Mouse (Mus musculus) lung, embryonic 16.5 days (tissue): ENCODE measurements at regions not wholly inside any gene's neighbourhood (a gene's known extent, or its start where the extent isn't known, plus 50 kb on each side); places are given as distances from the start of the nearest gene placed in this dataset.

Source experiments
- ATAC-seq: fragments of 200-750 bp; cut with Nextera tagmentation; 2 replicates; pipeline ENCODE4 v1.8.0; 2017; ENCODE audit warnings: low read depth, mild to moderate bottlenecking, moderate library complexity
- H3K27ac ChIP-seq: fragments of 300-500 bp; sonication (generic); 2 replicates; pipeline ENCODE4 v1.5.1; 2014; ENCODE audit warnings: mild to moderate bottlenecking, control low read depth, low read length
- H3K27me3 ChIP-seq: fragments of 300-500 bp; sonication (generic); 2 replicates; pipeline ENCODE4 v1.6.1; 2014; ENCODE audit warnings: low read depth, low read length, mixed read lengths; ENCODE audit not compliant: control insufficient read depth, insufficient read depth
- H3K36me3 ChIP-seq: fragments of 300-500 bp; sonication (generic); 2 replicates; pipeline ENCODE4 v1.6.1; 2014; ENCODE audit warnings: low read length; ENCODE audit not compliant: control insufficient read depth, insufficient read depth
- H3K4me1 ChIP-seq: fragments of 300-500 bp; sonication (generic); replicated peaks from 2 replicates; pipeline ENCODE4 v1.6.1; 2014; ENCODE audit warnings: low read length, mixed read lengths; ENCODE audit not compliant: control insufficient read depth, insufficient read depth
- H3K4me2 ChIP-seq: fragments of 300-500 bp; sonication (generic); 2 replicates; pipeline ENCODE4 v1.6.1; 2014; ENCODE audit warnings: low read depth, low read length, control low read depth
- H3K4me3 ChIP-seq: fragments of 300-500 bp; sonication (generic); 2 replicates; pipeline ENCODE4 v1.5.1; 2014; ENCODE audit warnings: mild to moderate bottlenecking, low read length, control low read depth
- H3K9ac ChIP-seq: fragments of 300-500 bp; sonication (generic); 2 replicates; pipeline ENCODE4 v1.6.1; 2014; ENCODE audit warnings: low read length, control low read depth
- H3K9me3 ChIP-seq: fragments of 300-500 bp; sonication (generic); 2 replicates; pipeline ENCODE4 v1.6.1; 2016; ENCODE audit warnings: low read length; ENCODE audit not compliant: control insufficient read depth
- WGBS: fragments of 180-500 bp; shearing (Covaris S2); extraction: QIAGEN DNeasy Blood & Tissue Kit; methylation state at CpG from one replicate; pipeline ENCODE4 v1.1.7; 2014; 5-methylcytosine and 5-hydroxymethylcytosine counted together

DNA sequence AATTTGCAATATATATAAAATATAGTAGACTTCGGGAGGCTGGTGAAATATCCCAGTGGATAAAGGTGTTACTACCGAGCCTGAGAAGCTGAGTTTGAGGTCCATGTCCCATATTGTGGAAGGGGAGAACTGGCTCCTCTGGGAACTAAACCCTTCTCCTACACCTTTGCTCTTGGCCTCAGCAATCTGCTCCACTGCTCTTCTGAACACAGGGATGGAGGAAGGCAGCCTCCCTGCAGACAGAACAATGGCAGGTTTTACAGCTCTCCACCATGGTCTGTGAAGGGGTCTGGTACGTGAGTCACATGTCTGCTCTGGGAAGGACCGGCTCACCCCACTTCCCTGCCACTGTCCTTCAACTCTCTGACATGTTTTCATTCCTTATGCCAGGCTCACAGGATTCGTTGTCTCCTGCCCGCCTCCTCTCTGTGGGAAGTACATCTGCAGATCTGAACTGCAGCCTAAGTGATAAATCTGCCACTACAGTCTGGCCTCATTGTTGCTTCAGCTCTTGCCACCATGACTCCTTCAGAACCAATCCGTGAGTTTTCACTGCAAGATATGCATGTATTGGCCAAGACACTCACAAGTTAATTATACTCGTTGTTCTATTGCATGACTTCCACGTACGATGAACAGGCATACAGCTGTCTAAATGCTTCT, 220.0 kb upstream of the Gm9767 start:
- ATAC-seq = no peak
- Histone ChIP-seq H3K27me3 (no peaks in the 10 kb centered on the region), H3K4me3 (no peak overlapping the region), H3K4me1 (no peaks in the 10 kb centered on the region), H3K4me2 (no peak overlapping the region), H3K36me3 (no peaks in the 10 kb centered on the region), H3K9me3 (no peaks in the 10 kb centered on the region), H3K9ac (no peak overlapping the region), H3K27ac (no peak overlapping the region)
- WGBS = 59% methylated on average over 10 of the region's 10 CpGs

DNA sequence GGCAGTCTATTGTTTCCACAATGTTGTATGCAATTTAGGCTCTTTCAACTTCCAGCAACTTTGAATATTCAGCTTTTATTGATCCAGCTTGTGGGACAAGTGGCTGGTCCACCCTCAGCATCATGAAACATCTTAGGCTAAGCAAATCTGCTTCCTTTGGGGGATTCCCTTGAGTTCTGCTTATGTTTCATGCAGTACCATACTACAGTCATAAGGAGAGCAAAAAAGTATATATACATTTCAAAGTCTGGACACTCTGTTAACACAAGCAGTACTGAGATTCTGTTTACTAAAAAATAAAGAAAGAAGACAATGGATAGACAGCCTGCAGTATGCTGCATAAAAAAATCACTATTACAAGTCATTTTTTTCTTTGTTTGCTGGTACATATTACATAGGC, 233.7 kb upstream of the Gm9767 start:
- H3K27me3 ChIP-seq = no peaks in the 10 kb centered on the region
- H3K27ac ChIP-seq = no peak overlapping the region
- no peak overlapping the region for H3K9ac ChIP-seq
- H3K36me3 ChIP-seq = no peaks in the 10 kb centered on the region
- H3K4me2 ChIP-seq = no peak overlapping the region
- no peaks in the 10 kb centered on the region for H3K9me3 ChIP-seq
- no peak overlapping the region for H3K4me3 ChIP-seq
- no peaks in the 10 kb centered on the region for H3K4me1 ChIP-seq
- ATAC-seq = no peak

GRCm38 (mm10) chr10:25829275-25829674, 248.8 kb upstream of the Gm9767 start:
- H3K4me3 ChIP-seq = no peak overlapping the region
- H3K27me3 ChIP-seq = no peaks in the 10 kb centered on the region
- no peak for ATAC-seq
- no peak overlapping the region for H3K9ac ChIP-seq
- no peaks in the 10 kb centered on the region for H3K36me3 ChIP-seq
- no peaks in the 10 kb centered on the region for H3K4me1 ChIP-seq
- WGBS = 72% methylated on average over 2 of the region's 2 CpGs
- H3K9me3 ChIP-seq = no peaks in the 10 kb centered on the region
- no peak overlapping the region for H3K27ac ChIP-seq
- H3K4me2 ChIP-seq = no peak overlapping the region

- no peak overlapping the region for H3K27ac ChIP-seq
- no peaks in the 10 kb centered on the region for H3K27me3 ChIP-seq
- WGBS = 65% methylated on average over 3 of the region's 3 CpGs
- no peaks in the 10 kb centered on the region for H3K4me1 ChIP-seq
- H3K9ac ChIP-seq = no peak overlapping the region
- no peaks in the 10 kb centered on the region for H3K9me3 ChIP-seq
- no peaks in the 10 kb centered on the region for H3K36me3 ChIP-seq
- no peak overlapping the region for H3K4me3 ChIP-seq
- H3K4me2 ChIP-seq = no peak overlapping the region
- no peak for ATAC-seq
These were observed 268.2 kb upstream of the Smlr1 start for GRCm38 (mm10) chr10:25804223-25804622.

DNA sequence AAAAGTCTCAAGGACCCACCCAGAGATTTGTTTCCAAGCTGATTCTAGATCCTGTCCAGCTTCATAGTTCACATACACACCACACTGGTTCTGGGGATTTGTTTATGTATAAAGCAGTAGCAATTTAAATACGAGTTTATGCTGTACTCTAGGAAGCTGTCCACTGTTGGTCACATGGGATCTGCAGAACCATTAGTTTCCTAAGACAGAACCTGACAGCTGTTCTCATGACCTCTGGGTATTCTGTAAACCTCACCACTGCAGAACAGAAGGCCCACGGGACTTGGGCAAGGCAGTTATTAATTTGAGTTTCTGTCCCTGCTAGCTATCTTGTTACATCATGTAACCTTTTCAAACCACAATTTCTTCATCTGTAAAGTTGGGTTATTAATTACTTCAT, 265.4 kb upstream of the Smlr1 start:
- ATAC-seq = peak; percentile 23; the same call in 1 of the 2 replicates
- Histone ChIP-seq H3K9me3 (no peaks in the 10 kb centered on the region), H3K4me3 (no peak overlapping the region), H3K27ac (no peak overlapping the region), H3K4me1 (no peaks in the 10 kb centered on the region), H3K9ac (no peak overlapping the region), H3K27me3 (no peaks in the 10 kb centered on the region), H3K4me2 (no peak overlapping the region), H3K36me3 (no peaks in the 10 kb centered on the region)
- WGBS = 46% methylated on average over 2 of the region's 2 CpGs

DNA sequence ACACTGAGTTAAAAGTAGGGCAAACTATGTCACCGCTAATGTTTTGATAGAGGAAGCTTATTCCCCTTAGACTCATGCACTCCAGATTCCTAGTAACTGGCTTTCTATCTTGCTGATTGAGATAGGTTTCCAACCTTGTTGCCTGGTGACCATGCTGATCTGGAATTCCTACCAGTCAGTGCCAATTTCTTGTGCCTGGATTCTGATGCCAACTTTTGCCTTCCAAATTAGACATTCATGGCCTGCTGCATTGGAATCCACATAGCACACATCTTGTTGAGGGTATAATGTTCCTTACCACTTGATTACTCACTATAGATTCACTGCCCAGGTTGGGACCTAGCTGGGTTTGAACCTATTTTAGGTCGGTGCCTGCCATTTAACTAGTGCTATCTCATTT, 262.8 kb upstream of the Smlr1 start:
- ATAC-seq = no peak
- Histone ChIP-seq H3K9ac (no peak overlapping the region), H3K4me3 (no peak overlapping the region), H3K27ac (no peak overlapping the region), H3K36me3 (no peaks in the 10 kb centered on the region), H3K9me3 (no peaks in the 10 kb centered on the region), H3K27me3 (no peaks in the 10 kb centered on the region), H3K4me1 (no peaks in the 10 kb centered on the region), H3K4me2 (no peak overlapping the region)
- WGBS = 97% methylated on average over 2 of the region's 2 CpGs

- H3K27me3 ChIP-seq = no peaks in the 10 kb centered on the region
- H3K9me3 ChIP-seq = no peaks in the 10 kb centered on the region
- ATAC-seq = peak; percentile 64
- no peak overlapping the region for H3K9ac ChIP-seq
- H3K4me3 ChIP-seq = no peak overlapping the region
- H3K36me3 ChIP-seq = no peaks in the 10 kb centered on the region
- H3K4me1 ChIP-seq = no peaks in the 10 kb centered on the region
- H3K27ac ChIP-seq = no peak overlapping the region
- no peak overlapping the region for H3K4me2 ChIP-seq
- WGBS = 49% methylated on average over 3 of the region's 3 CpGs
These were observed 254.3 kb upstream of the Smlr1 start for GRCm38 (mm10) chr10:25790363-25790821.

DNA sequence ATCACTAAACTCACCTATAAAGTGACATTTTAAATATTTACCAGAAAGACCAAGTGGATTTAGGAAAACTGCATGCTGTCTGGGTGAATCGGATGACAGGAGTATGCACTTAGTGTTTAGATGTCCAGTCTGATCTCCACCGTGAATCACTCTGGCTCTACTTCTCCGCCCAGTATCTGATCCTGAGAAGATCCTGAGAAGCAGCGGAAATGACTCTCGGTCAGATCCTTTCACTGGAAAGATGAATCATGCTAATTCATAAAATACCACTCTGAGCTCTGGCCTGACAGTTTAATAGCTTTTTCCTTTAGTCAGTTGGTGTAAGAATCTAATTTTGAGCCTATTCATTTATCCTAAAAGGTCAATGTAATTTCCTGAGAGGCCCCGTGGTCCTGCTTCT, 252.6 kb upstream of the Smlr1 start:
- Histone ChIP-seq H3K36me3 (no peaks in the 10 kb centered on the region), H3K4me3 (no peak overlapping the region), H3K27ac (no peak overlapping the region), H3K9ac (no peak overlapping the region), H3K4me1 (no peaks in the 10 kb centered on the region), H3K27me3 (no peaks in the 10 kb centered on the region), H3K4me2 (no peak overlapping the region), H3K9me3 (no peaks in the 10 kb centered on the region)
- ATAC-seq = no peak
- WGBS = 62% methylated on average over 6 of the region's 6 CpGs

DNA sequence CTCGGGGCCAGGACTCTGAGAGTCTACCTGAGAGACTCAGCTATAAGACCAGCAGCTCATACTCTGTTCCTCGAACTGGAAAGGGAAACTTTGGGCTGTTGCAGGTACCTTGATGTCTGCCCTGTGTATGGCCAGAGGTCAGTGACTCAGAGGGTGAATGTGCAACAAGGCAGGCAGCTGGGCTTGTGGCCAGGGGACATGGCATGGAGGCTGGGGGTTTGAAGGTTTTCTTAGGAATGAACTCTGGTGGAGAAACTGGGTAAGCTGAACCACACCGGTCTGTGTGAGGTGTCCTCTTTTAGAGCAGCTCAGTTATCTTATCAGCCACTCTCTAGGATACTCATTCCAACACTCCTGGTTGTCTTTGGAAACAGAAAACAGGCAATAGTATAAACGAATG, 251.9 kb upstream of the Smlr1 start:
- no peak overlapping the region for H3K9ac ChIP-seq
- H3K36me3 ChIP-seq = no peaks in the 10 kb centered on the region
- H3K4me1 ChIP-seq = no peaks in the 10 kb centered on the region
- H3K4me2 ChIP-seq = no peak overlapping the region
- H3K27ac ChIP-seq = no peak overlapping the region
- no peaks in the 10 kb centered on the region for H3K9me3 ChIP-seq
- H3K27me3 ChIP-seq = no peaks in the 10 kb centered on the region
- WGBS = 49% methylated on average over 4 of the region's 4 CpGs
- no peak overlapping the region for H3K4me3 ChIP-seq
- ATAC-seq = no peak

- Histone ChIP-seq H3K4me3 (no peak overlapping the region), H3K9ac (no peak overlapping the region), H3K9me3 (no peaks in the 10 kb centered on the region), H3K4me1 (no peaks in the 10 kb centered on the region), H3K4me2 (no peak overlapping the region), H3K27ac (no peak overlapping the region), H3K27me3 (no peaks in the 10 kb centered on the region), H3K36me3 (no peaks in the 10 kb centered on the region)
- no peak for ATAC-seq
- 36% methylated on average over 3 of the region's 3 CpGs for WGBS
These were observed 247.8 kb upstream of the Smlr1 start for GRCm38 (mm10) chr10:25783861-25784260.
